Mouse (Mus musculus): ENCODE measurements around the gene Zfp511. TPM values are rescaled to one million over a fixed set of nuclear protein-coding genes. Genes with fewer than 3 reads are reported as not detected.
A peak's percentile ranks its signal among the peaks of the same experiment; 100 is the strongest.

Zfp511 gene
- total RNA-seq, 2 experiments from 2014 or later, result 21.0 to 34.8 TPM

- ATAC-seq (replicated peaks; ENCODE audit: poor library complexity), result peak; percentile 17; the same call in 1 of the 2 replicates
These were observed 11.7 kb downstream of the Zfp511 start for GRCm38 (mm10) chr7:140047811-140048311.

GRCm38 (mm10) chr7:140048361-140049114, 12.3 kb downstream of the Zfp511 start, which contains the start of gene Msx3:
TSS of gene Msx3 (minus strand) at chr7:140049089.
- ATAC-seq (replicated peaks; ENCODE audit: poor library complexity), result no peak

GRCm38 (mm10) chr7:140049115-140049689, 13.0 kb downstream of the Zfp511 start:
- peak; percentile 38 for ATAC-seq (replicated peaks; ENCODE audit: poor library complexity)

- no peak for ATAC-seq (replicated peaks; ENCODE audit: poor library complexity)
These were observed 17.9 kb downstream of the Zfp511 start for GRCm38 (mm10) chr7:140054124-140054523.

GRCm38 (mm10) chr7:140057413-140058407, 21.5 kb downstream of the Zfp511 start:
- peak; percentile 20; the same call in 1 of the 2 replicates for ATAC-seq (replicated peaks; ENCODE audit: poor library complexity)

GRCm38 (mm10) chr7:140058528-140058927, 22.3 kb downstream of the Zfp511 start:
- ATAC-seq (replicated peaks; ENCODE audit: poor library complexity), result no peak

- ATAC-seq (replicated peaks; ENCODE audit: poor library complexity), result no peak
These were observed 23.4 kb downstream of the Zfp511 start for GRCm38 (mm10) chr7:140059601-140060000.

- peak; percentile 29; the same call in 1 of the 2 replicates for ATAC-seq (replicated peaks; ENCODE audit: poor library complexity)
These were observed 25.0 kb downstream of the Zfp511 start for GRCm38 (mm10) chr7:140060936-140061831.

- ATAC-seq (replicated peaks; ENCODE audit: poor library complexity), result no peak
These were observed 25.6 kb downstream of the Zfp511 start for GRCm38 (mm10) chr7:140061832-140062130.

GRCm38 (mm10) chr7:140062307-140062706, 26.1 kb downstream of the Zfp511 start:
- peak; percentile 53 for ATAC-seq (replicated peaks; ENCODE audit: poor library complexity)

- ATAC-seq (replicated peaks; ENCODE audit: poor library complexity), result peak; percentile 82
These were observed 26.9 kb downstream of the Zfp511 start for GRCm38 (mm10) chr7:140063092-140063491.

GRCm38 (mm10) chr7:140067397-140067796, 31.2 kb downstream of the Zfp511 start:
- ATAC-seq (replicated peaks; ENCODE audit: poor library complexity), result no peak

GRCm38 (mm10) chr7:140070042-140070711, 34.0 kb downstream of the Zfp511 start:
- peak; percentile 14; the same call in 1 of the 2 replicates for ATAC-seq (replicated peaks; ENCODE audit: poor library complexity)

- peak; percentile 21; the same call in 1 of the 2 replicates for ATAC-seq (replicated peaks; ENCODE audit: poor library complexity)
These were observed 41.5 kb downstream of the Zfp511 start for GRCm38 (mm10) chr7:140077698-140078097.

GRCm38 (mm10) chr7:140078711-140079110, 42.5 kb downstream of the Zfp511 start:
- peak; percentile 67 for ATAC-seq (replicated peaks; ENCODE audit: poor library complexity)

- peak; percentile 48 for ATAC-seq (replicated peaks; ENCODE audit: poor library complexity)
These were observed 44.4 kb downstream of the Zfp511 start for GRCm38 (mm10) chr7:140080503-140081156.

- ATAC-seq (replicated peaks; ENCODE audit: poor library complexity), result no peak
These were observed 45.4 kb downstream of the Zfp511 start for GRCm38 (mm10) chr7:140081408-140082241.

GRCm38 (mm10) chr7:140082242-140082678, 46.1 kb downstream of the Zfp511 start, which contains the start of gene Caly:
TSS of gene Caly (minus strand) at chr7:140082548.
- peak; percentile 70 for ATAC-seq (replicated peaks; ENCODE audit: poor library complexity)
